Mouse (Mus musculus): ENCODE data around the gene Zfp426. TPM values are rescaled to one million over a fixed set of nuclear protein-coding genes. Genes with fewer than 3 reads are reported as not detected.

The Zfp426 gene
- 20.0 and 20.3 TPM in 2 replicates for polyA plus RNA-seq (2015; fragmentation: Nextera tagmentation; extraction: Ambion mirVana)

DNA sequence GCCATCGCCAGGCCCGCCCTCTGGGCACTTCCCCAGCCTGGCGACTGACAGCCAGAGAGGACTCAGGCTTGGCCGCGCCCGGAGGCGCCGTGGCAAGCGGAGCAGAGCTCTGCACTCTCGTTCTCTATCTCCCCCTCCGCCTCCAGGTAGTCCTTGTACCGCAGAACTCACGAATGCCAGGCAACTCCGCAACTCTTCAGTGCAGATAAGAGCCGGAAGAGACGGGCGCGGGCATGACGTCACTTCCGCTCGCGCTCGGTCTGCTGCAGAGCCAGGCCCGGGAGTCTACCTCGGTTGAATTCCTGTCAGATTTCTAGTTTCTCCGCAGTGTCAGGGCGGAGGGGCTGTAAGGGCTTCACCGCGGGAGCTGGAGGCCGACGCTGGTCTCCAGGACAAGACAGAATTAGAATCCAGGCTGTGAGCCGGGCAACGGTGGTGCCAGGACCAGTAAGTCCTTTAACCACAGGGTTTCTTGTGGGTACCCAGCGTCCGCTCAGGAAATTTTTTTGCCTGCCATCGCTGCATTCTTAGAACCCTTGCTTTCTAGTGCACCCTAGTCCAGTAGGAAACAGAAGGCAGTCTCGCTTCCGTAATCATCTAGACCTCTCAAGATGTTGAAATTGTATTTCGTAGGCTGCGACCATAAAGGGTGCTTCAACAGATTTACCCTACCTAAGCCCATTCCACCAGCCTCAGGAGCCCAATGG, at the start of gene Zfp426:
Gene Zfp426 (minus strand): TSS at position 220 of the 707 bp plus-strand sequence.
- peak; percentile 96 for ATAC-seq (replicated peaks; ENCODE audit: low FRiP score)
- peak within 1 kb of the TSS; percentile 96 for H3K27ac ChIP-seq
- H3K27me3 ChIP-seq = no peaks in the 10 kb centered on the region
- H3K36me3 ChIP-seq = peaks cover 25% of the 10 kb centered on the region
- 1% methylated on average over 40 of the region's 40 CpGs for WGBS
- H3K4me3 ChIP-seq (replicated peaks) = peak within 1 kb of the TSS; percentile 83
- peaks cover 28% of the 10 kb centered on the region for H3K4me1 ChIP-seq
- no peaks in the 10 kb centered on the region for H3K9me3 ChIP-seq (replicated peaks)
- peak within 1 kb of the TSS; percentile 71 for H3K4me2 ChIP-seq
- H3K9ac ChIP-seq = peak within 1 kb of the TSS; percentile 79

- Histone ChIP-seq H3K36me3 (no peaks in the 10 kb centered on the region), H3K9ac (no peak overlapping the region), H3K4me2 (no peak overlapping the region), H3K4me1 (no peaks in the 10 kb centered on the region), H3K27me3 (0 out of 2 replicates have a peak, but pooled peaks cover 3% of the 10 kb centered on the region), H3K9me3 (replicated peaks) (no peaks in the 10 kb centered on the region), H3K27ac (no peak overlapping the region), H3K4me3 (replicated peaks) (no peak overlapping the region)
- no peak for ATAC-seq (replicated peaks; ENCODE audit: low FRiP score)
- 83% methylated on average over 2 of the region's 2 CpGs for WGBS
These were observed 44.1 kb upstream of the Zfp426 start for GRCm38 (mm10) chr9:20536598-20536997.

- no peaks in the 10 kb centered on the region for H3K36me3 ChIP-seq
- 79% methylated on average over 8 of the region's 8 CpGs for WGBS
- no peaks in the 10 kb centered on the region for H3K4me1 ChIP-seq
- no peak overlapping the region for H3K27ac ChIP-seq
- H3K9ac ChIP-seq = no peak overlapping the region
- no peak for ATAC-seq (replicated peaks; ENCODE audit: low FRiP score)
- H3K4me2 ChIP-seq = no peak overlapping the region
- H3K9me3 ChIP-seq (replicated peaks) = no peaks in the 10 kb centered on the region
- no peak overlapping the region for H3K4me3 ChIP-seq (replicated peaks)
- no peaks in the 10 kb centered on the region for H3K27me3 ChIP-seq
These were observed 41.9 kb upstream of the Zfp426 start for GRCm38 (mm10) chr9:20534326-20534926.

DNA sequence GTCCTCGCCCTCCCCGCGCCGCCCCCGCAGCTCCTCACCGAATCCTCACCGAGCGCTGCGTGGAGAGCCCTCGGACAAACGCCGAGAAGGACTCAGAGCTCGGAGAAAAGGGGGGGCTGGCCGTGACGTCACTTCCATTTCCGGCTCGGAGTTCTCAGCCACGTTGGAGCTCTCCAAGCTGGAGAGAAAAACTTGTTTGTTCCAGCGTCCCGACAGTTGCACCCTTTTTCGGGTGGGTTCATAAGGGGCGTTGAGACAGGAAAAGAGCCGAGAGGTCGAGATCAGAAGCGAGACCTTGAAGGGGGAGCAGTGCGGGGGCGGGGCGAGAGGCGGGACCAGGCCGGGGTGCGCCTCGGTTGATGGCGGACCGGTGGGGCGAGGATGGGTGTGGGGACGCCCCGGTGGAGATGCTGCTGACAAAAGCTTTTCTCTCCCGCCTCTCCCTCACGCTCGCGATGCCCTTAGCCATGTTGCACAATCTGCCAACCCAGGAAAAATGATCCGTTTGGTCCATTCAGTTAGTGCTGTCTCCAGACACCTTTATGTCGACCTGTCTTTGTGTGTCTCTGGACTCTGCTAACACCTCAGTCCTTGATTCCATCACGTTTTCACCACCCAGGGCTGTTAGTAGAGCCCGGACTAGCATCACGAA, 28.9 kb upstream of the Zfp426 start, which contains the start of gene Zfp266:
Gene Zfp266 (minus strand): TSS at position 112 of the 652 bp plus-strand sequence.
- H3K9me3 ChIP-seq (replicated peaks) = no peaks in the 10 kb centered on the region
- ATAC-seq (replicated peaks; ENCODE audit: low FRiP score) = peak; percentile 94
- H3K36me3 ChIP-seq = peaks cover 25% of the 10 kb centered on the region
- peak within 1 kb of the TSS; percentile 72 for H3K4me2 ChIP-seq
- peaks cover 24% of the 10 kb centered on the region for H3K4me1 ChIP-seq
- peak within 1 kb of the TSS; percentile 92 for H3K9ac ChIP-seq
- H3K4me3 ChIP-seq (replicated peaks) = peak within 1 kb of the TSS; percentile 80
- under 1% methylated on average over 46 of the region's 46 CpGs for whole genome bisulfite sequencing
- H3K27me3 ChIP-seq = no peaks in the 10 kb centered on the region
- peak within 1 kb of the TSS; percentile 99 for H3K27ac ChIP-seq

DNA sequence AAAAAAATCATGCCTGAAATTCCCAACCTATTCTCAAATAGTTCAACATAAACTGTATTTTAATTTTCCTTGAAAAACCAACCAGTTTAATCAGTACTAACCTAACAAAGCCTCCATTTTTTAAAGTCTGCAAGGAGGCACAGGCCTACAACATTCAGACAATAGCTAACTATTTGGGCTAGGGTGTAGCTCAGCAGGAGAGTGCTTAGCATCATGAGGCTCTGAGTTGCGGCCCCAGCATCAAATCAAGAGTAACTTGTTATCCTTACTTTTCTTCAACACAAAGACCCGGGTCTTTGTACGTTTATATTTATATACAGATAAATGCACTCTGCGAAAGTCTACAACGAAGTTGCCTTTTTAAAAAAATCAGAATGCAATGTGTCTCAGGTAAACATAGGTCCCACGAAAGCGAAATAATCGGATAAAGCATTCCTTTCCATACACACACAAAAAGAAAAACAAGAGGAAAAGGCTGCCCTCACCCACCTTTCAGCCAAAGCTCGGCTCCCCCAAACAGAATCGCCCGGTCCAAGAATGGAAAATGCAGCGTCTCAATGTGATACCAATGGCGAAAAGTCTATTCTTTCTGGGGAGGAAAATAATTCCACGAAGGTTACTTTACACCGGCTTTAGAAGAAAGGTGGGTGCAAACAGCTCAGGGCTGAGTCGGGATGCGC, 28.1 kb upstream of the Zfp426 start:
- under 1% methylated on average over 17 of the region's 17 CpGs for WGBS
- Histone ChIP-seq H3K27me3 (no peaks in the 10 kb centered on the region), H3K9me3 (replicated peaks) (no peaks in the 10 kb centered on the region), H3K36me3 (peaks cover 32% of the 10 kb centered on the region), H3K4me2 (peak overlapping the region; percentile 72), H3K27ac (peak overlapping the region; percentile 99), H3K4me3 (replicated peaks) (peak overlapping the region; percentile 80), H3K4me1 (peaks cover 24% of the 10 kb centered on the region), H3K9ac (peak overlapping the region; percentile 92)
- ATAC-seq (replicated peaks; ENCODE audit: low FRiP score) = no peak; the same call in none of the 2 replicates

GRCm38 (mm10) chr9:20519949-20520348, 27.4 kb upstream of the Zfp426 start:
- Histone ChIP-seq H3K27ac (no peak overlapping the region), H3K4me1 (peaks cover 26% of the 10 kb centered on the region), H3K9ac (peak overlapping the region; percentile 33; the same call in 1 of the 2 replicates), H3K9me3 (replicated peaks) (no peaks in the 10 kb centered on the region), H3K4me3 (replicated peaks) (peak overlapping the region; percentile 50), H3K27me3 (no peaks in the 10 kb centered on the region), H3K4me2 (peak overlapping the region; percentile 69), H3K36me3 (peaks cover 39% of the 10 kb centered on the region)
- WGBS = 18% methylated on average over 4 of the region's 4 CpGs
- no peak for ATAC-seq (replicated peaks; ENCODE audit: low FRiP score)

DNA sequence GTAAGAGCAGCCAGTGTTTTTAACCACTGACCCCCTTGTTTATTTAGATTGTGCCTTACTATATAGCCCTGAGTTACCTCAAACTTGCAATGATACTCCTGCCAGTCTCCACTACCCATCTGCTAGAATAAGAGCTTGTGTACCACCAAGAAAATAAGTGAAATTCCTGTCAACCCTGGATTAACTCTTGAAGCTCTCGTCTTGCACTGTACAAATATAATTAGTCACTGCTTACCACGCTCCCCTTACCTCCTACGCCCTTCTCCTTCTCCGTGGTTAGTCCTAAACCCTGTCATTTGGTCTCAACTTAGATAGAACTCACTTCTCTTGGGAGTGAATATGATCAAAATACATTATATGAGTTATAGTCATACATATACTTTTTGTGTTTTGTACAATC, 26.2 kb upstream of the Zfp426 start:
- no peak for ATAC-seq (replicated peaks; ENCODE audit: low FRiP score)
- Histone ChIP-seq H3K27me3 (no peaks in the 10 kb centered on the region), H3K9ac (no peak overlapping the region), H3K4me3 (replicated peaks) (peak overlapping the region; percentile 50; the same call in 1 of the 2 replicates), H3K4me1 (peaks cover 34% of the 10 kb centered on the region), H3K27ac (no peak overlapping the region), H3K36me3 (peaks cover 50% of the 10 kb centered on the region), H3K9me3 (replicated peaks) (no peaks in the 10 kb centered on the region), H3K4me2 (peak overlapping the region; percentile 69)
- WGBS = 81% methylated on average over 4 of the region's 4 CpGs

- Histone ChIP-seq H3K27me3 (no peaks in the 10 kb centered on the region), H3K4me1 (peaks cover 37% of the 10 kb centered on the region), H3K9me3 (replicated peaks) (no peaks in the 10 kb centered on the region), H3K36me3 (peaks cover 57% of the 10 kb centered on the region), H3K27ac (no peak overlapping the region), H3K9ac (no peak overlapping the region), H3K4me2 (no peak overlapping the region), H3K4me3 (replicated peaks) (no peak overlapping the region)
- 97% methylated on average over 1 of the region's 1 CpGs for WGBS
- ATAC-seq (replicated peaks; ENCODE audit: low FRiP score) = no peak
These were observed 25.2 kb upstream of the Zfp426 start for GRCm38 (mm10) chr9:20517727-20518126.

GRCm38 (mm10) chr9:20514016-20514415, 21.5 kb upstream of the Zfp426 start:
- no peak overlapping the region for H3K4me2 ChIP-seq
- no peak for ATAC-seq (replicated peaks; ENCODE audit: low FRiP score)
- peaks cover 20% of the 10 kb centered on the region for H3K4me1 ChIP-seq

DNA sequence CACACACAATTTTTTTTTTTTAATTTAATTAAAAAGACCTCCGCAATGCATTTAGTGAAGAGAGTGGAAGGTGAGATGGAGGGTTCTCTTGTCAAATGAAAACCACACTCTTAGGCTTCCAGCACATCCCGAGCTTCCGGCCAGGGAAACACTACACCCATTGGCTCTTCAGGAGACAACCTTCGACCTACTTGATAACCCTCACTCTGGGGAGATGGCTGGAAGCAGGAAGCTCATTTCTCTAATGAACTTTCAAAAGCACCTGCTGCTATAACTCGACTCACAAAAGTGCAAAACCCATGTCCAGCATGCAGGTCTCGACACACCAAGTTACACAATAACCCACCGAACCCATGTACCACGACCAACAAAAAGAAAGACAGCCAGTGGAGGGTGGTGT, 20.2 kb upstream of the Zfp426 start:
- 73% methylated on average over 8 of the region's 8 CpGs for WGBS
- peaks cover 13% of the 10 kb centered on the region; the same call in 1 of the 2 replicates for H3K4me1 ChIP-seq
- no peak overlapping the region for H3K4me2 ChIP-seq
- no peak overlapping the region for H3K9ac ChIP-seq
- H3K27me3 ChIP-seq = no peaks in the 10 kb centered on the region
- H3K9me3 ChIP-seq (replicated peaks) = no peaks in the 10 kb centered on the region
- ATAC-seq (replicated peaks; ENCODE audit: low FRiP score) = no peak
- H3K27ac ChIP-seq = no peak overlapping the region
- peaks cover 72% of the 10 kb centered on the region for H3K36me3 ChIP-seq
- no peak overlapping the region for H3K4me3 ChIP-seq (replicated peaks)

More at GRCm38 (mm10) chr9:20514016-20514415, 21.5 kb upstream of the Zfp426 start:
- no peaks in the 10 kb centered on the region for H3K27me3 ChIP-seq
- H3K36me3 ChIP-seq = peaks cover 73% of the 10 kb centered on the region
- no peaks in the 10 kb centered on the region for H3K9me3 ChIP-seq (replicated peaks)
- H3K9ac ChIP-seq = no peak overlapping the region
- 72% methylated on average over 3 of the region's 3 CpGs for WGBS
- H3K4me3 ChIP-seq (replicated peaks) = no peak overlapping the region
- no peak overlapping the region for H3K27ac ChIP-seq

DNA sequence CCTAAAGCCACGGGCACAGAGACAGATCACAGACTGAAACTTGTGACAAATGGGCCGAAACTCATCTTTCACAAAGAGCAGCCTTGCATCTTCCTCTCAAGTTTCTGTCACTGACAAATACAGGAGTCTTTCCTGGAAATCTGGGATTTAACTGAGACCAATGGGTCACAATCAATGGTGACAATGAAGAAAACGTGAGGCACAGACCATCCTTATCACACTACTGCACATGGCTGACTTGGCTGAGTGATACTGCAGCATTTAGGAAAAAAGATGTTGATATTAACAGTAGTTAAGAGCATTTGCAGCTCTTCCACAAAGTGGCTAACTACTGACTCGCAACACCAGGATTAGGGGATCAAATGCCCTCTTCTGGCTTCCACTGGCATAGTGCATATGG, 19.1 kb upstream of the Zfp426 start:
- Histone ChIP-seq H3K27me3 (no peaks in the 10 kb centered on the region), H3K27ac (no peak overlapping the region), H3K9ac (no peak overlapping the region), H3K4me1 (peaks cover 13% of the 10 kb centered on the region; the same call in 1 of the 2 replicates), H3K4me3 (replicated peaks) (no peak overlapping the region), H3K9me3 (replicated peaks) (no peaks in the 10 kb centered on the region), H3K4me2 (no peak overlapping the region), H3K36me3 (peaks cover 72% of the 10 kb centered on the region)
- 79% methylated on average over 4 of the region's 4 CpGs for WGBS
- no peak for ATAC-seq (replicated peaks; ENCODE audit: low FRiP score)
